Comparison of ENCODE assay signal across 1 mouse cellular context in genomic region chr9:116332485-116333118, GRCm38 (mm10).
TF ChIP-seq lines count a peak whose summit lies in the region.

No protein-coding gene starts in this region.

TF ChIP-seq in CH12.LX, 34 proteins besides CTCF, POLR2A, EP300 and RAD21 (continued from another document):
- peak; percentile 79 for TF ChIP-seq JUND (conservative IDR thresholded peaks at IDR 0.05; ENCODE audit: low read depth, low read length)
- TF ChIP-seq CHD2 (IDR thresholded peaks at IDR 0.05; ENCODE audit: low read length), result no peak
- no peak for TF ChIP-seq CHD1 (IDR thresholded peaks at IDR 0.05; ENCODE audit: low read depth, low read length)
- no peak for TF ChIP-seq PAX5 (IDR thresholded peaks at IDR 0.05; ENCODE audit: low read length)
- no peak for TF ChIP-seq KAT2A (IDR thresholded peaks at IDR 0.05; ENCODE audit: insufficient replicate concordance, low read length)
- TF ChIP-seq ZMIZ1 (IDR thresholded peaks at IDR 0.05; ENCODE audit: low read depth, low read length), result no peak
- TF ChIP-seq MXI1 (IDR thresholded peaks at IDR 0.05; ENCODE audit: low read depth, low read length), result no peak
- TF ChIP-seq ZKSCAN1 (IDR thresholded peaks at IDR 0.05; ENCODE audit: borderline replicate concordance, low read depth, low read length), result no peak
- peak; percentile 50; the same call in 1 of the 2 replicates for TF ChIP-seq TCF12 (IDR thresholded peaks at IDR 0.05; ENCODE audit: low read depth, low read length)
- TF ChIP-seq USF2 (conservative IDR thresholded peaks at IDR 0.05; ENCODE audit: low read depth, low read length), result no peak
- TF ChIP-seq MAZ (IDR thresholded peaks at IDR 0.05; ENCODE audit: low read depth, low read length), result no peak
- no peak for TF ChIP-seq POLR2AphosphoS2 (IDR thresholded peaks at IDR 0.05; ENCODE audit: low read depth, low read length)
- no peak for TF ChIP-seq NRF1 (IDR thresholded peaks at IDR 0.05; ENCODE audit: low read depth, low read length)
- TF ChIP-seq ETS1 (conservative IDR thresholded peaks at IDR 0.05; ENCODE audit: low read depth, low read length), result peak; percentile 47; the same call in 1 of the 2 replicates
- TF ChIP-seq ELF1 (IDR thresholded peaks at IDR 0.05; ENCODE audit: low read depth, low read length), result no peak
- TF ChIP-seq SIN3A (IDR thresholded peaks at IDR 0.05; ENCODE audit: low read length), result no peak
- TF ChIP-seq HCFC1 (IDR thresholded peaks at IDR 0.05; ENCODE audit: low read depth, low read length), result no peak; the same call in 1 of the 2 replicates
- 0 out of 2 replicates have a peak, but pooled peaks have one; percentile 46 for TF ChIP-seq RCOR1 (conservative IDR thresholded peaks at IDR 0.05; ENCODE audit: low read depth, low read length)
